Mouse (Mus musculus) left cerebral cortex, postnatal 36 days (tissue): ENCODE measurements around the gene Fuz. TPM values are rescaled to one million over a fixed set of nuclear protein-coding genes. Genes with fewer than 3 reads are reported as not detected.

Source experiments
- DNase-seq, 2 experiments: peaks; one replicate each; pipeline ENCODE4 v3.0.0; 2021 to 2022; ENCODE audit warnings: low spot score in 2 of 2, mixed read lengths in 1 of 2
- intact Hi-C: fragments of 180-260 bp; cut with DNase I; formaldehyde crosslinking; loops from one replicate; pipeline ENCODE4 v1.15.1; 2025
- microRNA-seq: library from miRNA; unstranded; fragments of <30 nt; microRNA quantifications from one replicate; pipeline ENCODE4 v1.2.0, GENCODE M21; 2022
- total RNA-seq, 2 experiments: library from RNA; stranded (reverse); gene quantifications; 2 replicates each; pipeline ENCODE4 v1.2.3; 2021

The Fuz gene
- total RNA-seq, 2 experiments from 2014 or later, result 18.2 to 20.6 TPM

- intact Hi-C loops, result no loop called here
- DNase-seq, result no peak
These were observed 21.0 kb downstream of the Fuz start for GRCm38 (mm10) chr7:44916881-44917280.

DNA sequence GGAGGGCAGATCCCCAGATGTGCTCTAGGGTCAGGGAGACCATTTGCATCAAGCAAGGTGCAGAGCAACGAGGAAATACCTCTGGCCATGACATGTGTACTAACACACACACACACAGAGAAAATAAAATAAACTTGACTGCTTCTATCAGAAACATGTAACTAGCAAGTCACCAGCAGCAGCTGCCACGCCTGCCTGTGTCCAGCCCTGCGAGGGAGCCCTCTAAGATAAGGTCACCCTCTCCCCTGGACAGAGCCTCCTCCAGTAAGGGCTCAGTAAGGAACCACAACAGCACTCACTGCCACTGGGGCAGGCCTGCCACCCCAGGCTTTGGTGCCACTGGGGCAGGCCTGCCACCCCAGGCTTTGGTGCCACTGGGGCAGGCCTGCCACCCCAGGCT is 22.3 kb downstream of the Fuz start:
- intact Hi-C loops, result no loop called here

DNA sequence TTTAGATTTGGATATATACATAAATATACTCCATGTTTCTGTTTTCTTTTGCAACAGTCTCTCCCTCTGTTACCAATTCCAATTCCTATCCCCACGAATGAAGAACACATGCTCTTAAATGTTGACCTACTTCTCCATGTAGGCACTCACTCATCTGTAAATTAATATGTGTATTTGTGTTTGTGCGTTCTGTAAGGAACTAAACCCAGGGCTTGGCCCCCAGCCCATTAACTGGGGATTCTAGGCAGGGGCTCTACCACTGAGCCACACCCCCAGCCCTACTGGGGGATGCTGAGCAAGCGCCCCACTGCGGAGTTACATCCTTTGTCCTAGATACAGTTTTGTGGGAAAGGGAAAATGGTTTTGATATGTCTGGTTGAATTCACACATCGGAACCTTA is 23.2 kb downstream of the Fuz start:
- intact Hi-C loops, result no loop called here
- no peak for DNase-seq

More for the DNA sequence above, 22.3 kb downstream of the Fuz start:
- DNase-seq, result no peak

- intact Hi-C loops, result loop anchor here (5.0 kb wide), 1 partner anchor 35 kb away; no protein-coding TSS in a partner anchor
- no peak for DNase-seq
These were observed 26.7 kb downstream of the Fuz start for GRCm38 (mm10) chr7:44922530-44922929.

GRCm38 (mm10) chr7:44925468-44925867 is 29.6 kb downstream of the Fuz start:
- DNase-seq, result no peak
- intact Hi-C loops, result loop anchor here (5.0 kb wide), 1 partner anchor 47 kb away; the partner anchor contains the start of gene Cpt1c

DNA sequence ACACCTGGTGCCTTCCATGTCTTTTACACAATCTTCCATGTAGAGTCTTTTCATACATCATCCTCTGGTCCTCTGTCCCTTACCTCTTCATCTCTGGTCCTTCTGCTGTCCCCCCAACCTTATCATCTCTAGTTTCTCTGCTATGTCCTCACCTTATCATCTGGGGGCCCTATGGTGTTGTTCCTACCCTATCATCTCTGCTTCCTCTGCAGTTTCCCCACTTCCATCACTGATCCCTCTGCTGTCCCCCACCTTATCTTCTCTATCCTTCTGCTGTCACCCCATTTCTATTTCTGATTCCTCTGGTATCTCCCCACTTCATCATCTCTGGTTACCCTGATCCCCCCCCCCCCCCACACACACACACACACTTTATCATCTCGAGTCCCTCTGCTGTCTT is 32.7 kb downstream of the Fuz start:
- no peak for DNase-seq
- intact Hi-C loops, result loop anchor here (5.0 kb wide), 1 partner anchor 44 kb away; the partner anchor contains the start of gene Cpt1c

DNA sequence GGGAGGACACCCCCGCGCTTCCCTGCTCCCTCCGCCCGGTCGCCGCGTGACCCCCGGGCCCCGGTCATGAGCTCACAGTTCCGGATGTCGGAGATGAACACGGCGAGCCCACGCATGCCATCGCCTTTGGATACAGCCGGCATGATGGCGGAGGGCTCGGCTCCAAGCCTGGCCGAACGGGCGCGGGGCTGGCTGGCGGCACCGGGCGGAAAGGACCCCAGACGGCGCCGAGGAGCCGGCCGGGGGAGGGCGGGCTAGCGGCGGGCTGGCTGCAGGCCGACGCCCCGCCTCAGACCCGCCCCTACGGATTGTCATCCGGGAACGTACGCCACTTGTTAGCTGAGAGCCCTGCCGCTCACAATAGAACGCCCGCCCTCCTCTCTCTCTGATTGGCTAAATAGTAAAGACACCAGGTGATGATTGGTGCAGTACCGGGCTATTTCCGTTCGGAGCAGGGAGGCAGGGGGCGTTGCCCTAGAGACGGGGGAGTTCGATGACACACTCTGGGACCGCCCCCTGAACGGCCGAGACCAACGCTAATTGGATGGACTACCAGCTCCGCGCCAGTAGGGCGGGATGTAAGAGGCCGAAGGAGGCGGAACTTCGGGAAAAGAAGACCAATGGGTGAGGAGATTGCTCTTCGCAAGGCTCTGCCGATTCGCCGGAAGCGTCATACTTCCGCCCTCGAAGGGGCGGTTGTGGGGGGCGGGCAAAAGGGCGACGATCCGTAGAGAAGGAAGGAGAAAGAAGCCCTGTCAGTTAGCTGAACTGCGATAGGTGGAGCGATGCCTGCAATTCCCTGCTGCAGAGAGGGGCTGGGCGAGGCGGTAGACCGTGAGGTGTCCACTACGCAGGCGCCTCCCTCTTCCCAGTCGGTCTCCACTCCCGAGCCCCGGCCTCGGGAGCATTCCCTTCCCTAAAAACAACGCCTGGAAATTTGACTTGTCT is 33.6 kb downstream of the Fuz start, which contains the start of gene Ap2a1:
TSS of gene Ap2a1 (minus strand) at position 293 of the 948 bp plus-strand sequence.
- peak; percentile 99 to 100 for DNase-seq
- intact Hi-C loops, result loop anchor here (5.0 kb wide), 1 partner anchor 43 kb away; the partner anchor contains the start of gene Cpt1c

DNA sequence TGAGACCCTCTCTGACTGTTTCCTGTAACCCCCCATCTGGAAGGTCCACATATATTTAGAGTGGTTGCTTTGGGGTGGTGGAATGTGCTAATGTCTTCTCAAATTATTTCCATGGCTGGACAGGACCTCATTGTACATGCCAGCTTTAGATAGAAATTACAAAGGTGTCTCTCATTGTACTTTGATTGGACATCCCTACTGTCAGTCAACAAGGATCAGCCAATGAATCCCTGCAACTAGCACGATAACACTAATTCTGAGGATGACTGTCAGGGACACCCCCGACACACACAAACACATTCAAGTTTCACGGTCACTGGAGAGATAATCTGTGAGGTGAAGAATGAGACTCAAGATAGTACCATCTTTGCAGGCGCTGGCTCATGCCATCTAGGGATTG is 42.8 kb downstream of the Fuz start:
- intact Hi-C loops, result no loop called here
- DNase-seq, result no peak

DNA sequence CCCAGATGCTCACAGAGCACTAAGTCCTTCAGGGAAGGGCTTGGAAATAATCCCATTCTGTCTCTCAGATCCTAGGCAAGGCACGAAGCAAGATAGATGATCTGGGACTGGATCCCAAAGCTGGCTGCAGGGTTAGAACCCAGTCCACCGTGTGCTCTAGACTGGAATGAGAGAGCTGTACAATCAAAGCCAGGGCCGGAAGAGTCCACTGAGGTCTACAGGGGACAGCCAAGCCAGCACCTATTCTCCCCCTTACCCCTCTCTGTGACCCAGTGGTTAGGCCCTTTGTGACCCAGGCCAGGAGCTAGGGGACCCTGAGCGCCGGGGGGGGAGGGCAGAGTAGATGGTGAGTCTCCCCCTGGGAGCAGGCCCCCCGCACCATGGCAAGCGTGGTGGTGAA is 47.0 kb downstream of the Fuz start, which contains the start of gene Tsks:
TSS of gene Tsks (plus strand) at position 301 of the 400 bp plus-strand sequence.
- intact Hi-C loops, result no loop called here
- DNase-seq, result no peak

- intact Hi-C loops, result loop anchor here (10.0 kb wide), 1 partner anchor 225 kb away; no protein-coding TSS in a partner anchor
- no peak for DNase-seq
These were observed 54.0 kb downstream of the Fuz start for GRCm38 (mm10) chr7:44949922-44950321.

- no peak for DNase-seq
- intact Hi-C loops, result loop anchor here (10.0 kb wide), 1 partner anchor 227 kb away; no protein-coding TSS in a partner anchor
These were observed 56.1 kb downstream of the Fuz start for GRCm38 (mm10) chr7:44951960-44952359.

Small RNAs within 50 kb of the gene (microRNA-seq; reads per million reads assigned to microRNA genes)
- not detected for gene Mir707

Other genes starting within 250 kb of the Fuz start
- gene Myh14, start 225.2 kb upstream of the Fuz start, total RNA-seq, result 10 to 100 TPM; 17.7 to 20.6 TPM
- gene Izumo2, start 187.3 kb upstream of the Fuz start, total RNA-seq, result not detected
- 10 to 100 TPM; 28.1 to 29.4 TPM for gene Vrk3, start 147.7 kb upstream of the Fuz start, total RNA-seq
- under 1 TPM; 0.32 to 0.36 TPM for gene Zfp473, start 145.0 kb upstream of the Fuz start, total RNA-seq
- 10 to 100 TPM; 28.1 to 32.2 TPM for gene Nup62, start 80.0 kb upstream of the Fuz start, total RNA-seq
- 1 to 10 TPM; 2.2 to 2.4 TPM for gene Il4i1, start 79.7 kb upstream of the Fuz start, total RNA-seq
- 10 to 100 TPM; 22.2 to 26.5 TPM for gene Atf5, start 79.4 kb upstream of the Fuz start, total RNA-seq
- 10 to 100 TPM; 67.7 to 73.6 TPM for gene Akt1s1, start 47.1 kb upstream of the Fuz start, total RNA-seq
- 10 to 100 TPM; 71.9 to 75.6 TPM for gene Tbc1d17, start 47.0 kb upstream of the Fuz start, total RNA-seq
- 10 to 100 TPM; 26.8 TPM for gene Pnkp, start 38.9 kb upstream of the Fuz start, total RNA-seq
- 100 to 1,000 TPM; 284 to 285 TPM for gene Ptov1, start 26.3 kb upstream of the Fuz start, total RNA-seq
- gene Med25, start 3.4 kb upstream of the Fuz start, total RNA-seq, result 10 to 100 TPM; 91.7 to 98.1 TPM
- 100 to 1,000 TPM; 346 to 355 TPM for gene Ap2a1, start 33.4 kb downstream of the Fuz start, total RNA-seq
- gene Tsks, start 47.1 kb downstream of the Fuz start, total RNA-seq, result 1 to 10 TPM; 1.4 to 3.4 TPM
- 10 to 100 TPM; 85.4 to 97.7 TPM for gene Cpt1c, start 78.8 kb downstream of the Fuz start, total RNA-seq
- gene Prmt1, start 90.5 kb downstream of the Fuz start, total RNA-seq, result 100 to 1,000 TPM; 143 to 145 TPM
- 10 to 100 TPM; 29.2 to 38.7 TPM for gene Irf3, start 101.6 kb downstream of the Fuz start, total RNA-seq
- 1 to 10 TPM; 1.8 to 2.6 TPM for gene Bcl2l12, start 102.6 kb downstream of the Fuz start, total RNA-seq
- 100 to 1,000 TPM; 174 to 177 TPM for gene Scaf1, start 120.3 kb downstream of the Fuz start, total RNA-seq
- 10 to 100 TPM; 12.9 to 13.9 TPM for gene Rras, start 121.9 kb downstream of the Fuz start, total RNA-seq
- 10 to 100 TPM; 64.9 to 75.3 TPM for gene Prr12, start 156.8 kb downstream of the Fuz start, total RNA-seq
- gene Nosip, start 166.3 kb downstream of the Fuz start, total RNA-seq, result 10 to 100 TPM; 59.7 to 63.7 TPM
- 1 to 10 TPM; 5.4 to 7.4 TPM for gene Prrg2, start 166.6 kb downstream of the Fuz start, total RNA-seq
- gene Rcn3, start 196.1 kb downstream of the Fuz start, total RNA-seq, result 1 to 10 TPM; 3.8 to 4.9 TPM
- gene Fcgrt, start 207.8 kb downstream of the Fuz start, total RNA-seq, result 10 to 100 TPM; 22.3 to 22.7 TPM
- gene Rps11, start 228.4 kb downstream of the Fuz start, total RNA-seq, result 100 to 1,000 TPM; 405 to 466 TPM
- gene Rpl13a, start 232.7 kb downstream of the Fuz start, total RNA-seq, result 100 to 1,000 TPM; 614 to 796 TPM
- gene Gm45713, start 240.2 kb downstream of the Fuz start, total RNA-seq, result not detected
- 1 to 10 TPM; 3.7 to 6.1 TPM for gene Flt3l, start 240.4 kb downstream of the Fuz start, total RNA-seq